Mouse (Mus musculus) central nervous system, embryonic 18 days (tissue): Measurements from ENCODE around the gene Apom. TPM values are rescaled to one million over a fixed set of nuclear protein-coding genes. Genes with fewer than 3 reads are reported as not detected.

Experiments
- polyA plus RNA-seq: library from polyadenylated mRNA; depleted of rRNA; stranded (reverse); fragments of >200 nt; gene quantifications from 2 replicates; pipeline ENCODE4 v1.2.3, GENCODE M21; 2012; rRNA removed

The Apom gene
- polyA plus RNA-seq, result 0.65 and 0.84 TPM in 2 replicates

DNA sequence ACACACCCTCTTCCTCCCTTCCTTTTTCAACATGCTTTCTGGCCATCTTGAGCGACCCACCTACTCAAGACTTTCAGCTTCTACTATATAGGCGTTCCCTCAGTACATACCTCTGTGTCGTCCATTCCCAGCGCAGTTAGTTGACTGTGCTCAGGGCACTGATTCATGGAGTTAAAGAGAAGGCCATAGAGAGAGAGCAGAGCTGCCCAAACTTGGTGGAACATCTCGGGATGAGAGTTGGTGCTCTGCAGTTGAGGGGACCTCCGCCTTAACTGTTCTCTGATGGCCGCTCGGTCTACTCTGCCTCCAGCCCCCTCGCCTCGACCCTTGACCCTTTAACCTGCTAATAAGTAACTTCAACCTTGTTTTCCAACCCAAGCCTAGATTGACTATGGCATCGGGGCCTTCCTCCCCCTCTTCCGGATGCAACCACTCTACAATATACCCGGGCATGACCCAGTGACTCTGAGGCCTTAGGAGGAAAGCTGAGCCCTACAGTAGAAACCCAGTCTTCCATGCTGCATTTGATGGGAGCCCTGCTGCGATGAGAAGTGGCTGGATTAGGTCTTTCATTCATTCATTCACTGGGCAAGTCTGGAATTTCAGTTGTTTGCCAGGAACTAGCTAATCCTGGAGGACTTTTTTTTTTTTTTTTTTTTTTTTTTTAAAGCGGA lies at the start of gene Apom:
Gene Apom (minus strand): TSS at position 551 of the 674 bp plus-strand sequence.

DNA sequence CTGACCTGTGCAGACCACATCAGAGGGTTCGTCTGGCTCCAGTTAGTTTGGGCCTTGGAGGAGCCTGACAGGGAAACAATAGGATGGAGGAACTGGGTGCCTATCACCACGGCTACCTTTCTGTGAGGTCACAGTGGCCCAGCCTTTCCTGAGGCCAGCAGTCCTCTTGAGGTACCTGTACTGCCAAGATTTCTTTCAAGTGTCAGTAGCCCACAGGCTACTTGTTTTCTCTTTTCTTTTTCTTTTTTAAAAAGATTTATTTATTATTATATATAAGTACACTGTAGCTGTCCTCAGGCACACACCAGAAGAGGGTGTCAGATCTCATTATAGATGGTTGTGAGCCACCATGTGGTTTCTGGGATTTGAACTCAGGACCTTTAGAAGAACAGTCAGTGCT lies 44.1 kb upstream of the Apom start, which contains the start of gene Aif1:
Gene Aif1 (minus strand): TSS at position 101 of the 400 bp plus-strand sequence.

DNA sequence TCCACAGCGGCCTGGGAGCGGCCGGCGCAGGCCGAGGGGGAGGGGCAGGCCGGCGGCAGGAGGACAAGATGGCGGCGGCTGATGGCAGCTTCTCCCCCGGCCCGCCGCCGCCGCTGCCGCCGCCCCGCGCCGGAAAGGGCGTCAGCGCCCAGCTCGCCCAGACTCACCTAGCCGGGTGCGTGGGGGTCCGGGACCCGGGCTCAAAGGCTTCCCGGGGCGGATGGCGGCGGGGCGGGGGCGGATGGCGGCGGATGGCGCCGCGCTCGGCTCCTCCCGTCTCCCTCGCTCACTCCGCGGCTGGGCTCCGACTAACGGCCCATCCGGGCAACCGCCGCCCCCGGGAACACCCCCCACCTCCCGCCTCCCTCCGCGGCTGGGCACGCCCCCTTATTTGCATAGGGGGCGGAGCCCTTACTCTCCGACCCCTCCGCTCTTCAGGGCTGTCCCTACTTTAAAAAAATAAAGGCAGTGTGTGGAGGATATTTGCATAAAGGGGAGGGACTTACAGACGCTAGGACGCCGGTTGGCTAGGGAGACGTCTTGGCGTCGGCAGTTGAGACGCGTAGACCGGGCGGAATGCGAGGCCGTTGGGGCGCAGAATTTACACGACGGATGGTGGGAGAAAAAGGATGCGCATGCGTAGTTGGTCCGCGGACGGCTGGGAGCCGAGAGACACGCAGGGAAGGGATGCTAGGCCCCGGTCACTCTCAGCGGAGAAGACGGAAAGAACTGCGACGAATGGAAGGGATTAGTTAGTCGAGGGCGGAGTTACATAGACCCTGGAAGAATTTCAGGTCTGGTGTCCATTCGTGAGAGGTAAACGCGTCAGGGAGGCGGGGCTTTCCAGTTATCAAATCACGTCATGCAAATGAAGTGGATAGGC lies 33.0 kb upstream of the Apom start, which contains the start of gene Prrc2a:
Gene Prrc2a (minus strand): TSS at position 330 of the 883 bp plus-strand sequence.

DNA sequence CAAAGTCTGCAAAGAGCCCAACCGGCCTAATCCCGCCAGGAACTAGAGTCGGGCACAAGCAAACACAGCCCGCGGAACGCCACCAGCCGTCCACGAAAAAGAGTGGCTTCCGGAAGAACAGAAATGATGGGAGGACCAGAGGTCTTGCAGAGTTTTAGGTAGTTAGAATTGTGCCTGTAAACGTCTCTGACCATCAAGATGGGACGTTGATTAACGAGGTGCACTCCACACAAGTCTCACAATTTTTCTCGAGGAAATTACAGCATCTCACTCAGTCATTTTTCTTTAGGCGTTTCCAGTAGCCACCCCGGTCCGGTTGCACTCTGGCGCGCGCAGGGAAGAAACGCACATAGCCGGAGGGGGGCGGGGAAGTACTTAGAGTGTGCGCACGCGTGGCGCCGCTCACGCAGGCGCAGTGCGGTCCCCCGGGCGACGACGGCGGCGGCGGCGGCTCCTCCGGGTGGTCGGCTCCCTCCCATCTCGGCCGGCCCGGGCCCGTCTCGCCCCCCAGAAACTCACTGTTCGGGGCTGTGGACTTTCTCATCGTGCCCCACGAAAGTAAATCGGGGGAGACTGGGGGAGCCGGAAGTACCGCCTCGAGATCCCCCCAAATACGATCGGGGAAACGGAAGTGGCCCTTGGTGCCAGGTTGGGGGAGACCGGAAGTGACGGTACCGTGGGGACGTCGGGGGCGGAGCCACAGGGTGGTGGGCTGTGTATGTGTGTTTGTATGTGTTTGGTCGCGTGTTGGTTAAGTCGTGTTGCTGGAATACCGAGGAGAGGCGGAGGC lies 3.1 kb upstream of the Apom start, which contains the start of gene Bag6:
Gene Bag6 (plus strand): TSS at position 378 of the 790 bp plus-strand sequence.

DNA sequence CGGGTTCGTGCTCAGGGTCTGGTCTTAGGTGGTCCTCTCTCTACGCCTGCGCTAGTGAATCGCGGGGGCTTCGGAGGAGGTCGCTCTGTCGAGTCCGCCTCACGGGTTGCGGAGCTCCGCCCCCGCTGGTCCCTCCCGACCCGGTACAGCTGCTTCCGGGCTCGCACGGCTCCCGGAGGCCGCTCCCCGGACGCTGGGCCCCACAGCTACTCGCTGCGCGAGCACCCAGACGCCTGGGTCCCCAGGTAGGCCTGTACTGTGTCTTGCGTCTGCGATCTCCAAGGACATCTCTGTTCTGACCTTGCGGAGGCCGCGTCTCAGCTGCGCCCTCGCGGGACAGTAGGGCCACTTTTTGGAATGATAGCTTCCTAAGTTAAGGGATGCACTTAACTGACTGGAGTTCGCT lies 5.6 kb downstream of the Apom start, which contains the start of gene D17H6S53E:
Gene D17H6S53E (plus strand): TSS at position 168 of the 406 bp plus-strand sequence.

DNA sequence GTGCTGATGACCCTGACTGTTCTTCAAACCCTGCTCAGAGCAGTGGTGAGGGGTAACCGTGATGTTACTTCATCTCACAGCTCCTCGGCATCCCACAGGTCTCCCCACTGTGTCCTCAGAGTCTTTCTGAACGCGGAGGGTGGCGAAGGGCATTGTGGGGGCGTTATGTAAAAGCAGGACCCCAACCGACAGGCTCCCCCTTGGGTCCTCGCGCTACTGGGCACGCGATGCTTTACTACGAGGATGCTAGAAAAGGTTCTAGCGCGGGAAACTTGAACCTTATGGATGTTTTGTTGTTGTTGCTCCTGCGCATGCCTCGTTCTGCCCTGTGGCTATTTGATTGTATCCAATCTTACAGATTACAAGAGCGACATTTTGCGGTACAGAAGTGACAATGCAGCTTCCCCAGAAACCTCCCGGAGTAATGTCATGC lies 10.0 kb downstream of the Apom start, which contains the start of gene Csnk2b:
Gene Csnk2b (minus strand): TSS at position 183 of the 433 bp plus-strand sequence.

DNA sequence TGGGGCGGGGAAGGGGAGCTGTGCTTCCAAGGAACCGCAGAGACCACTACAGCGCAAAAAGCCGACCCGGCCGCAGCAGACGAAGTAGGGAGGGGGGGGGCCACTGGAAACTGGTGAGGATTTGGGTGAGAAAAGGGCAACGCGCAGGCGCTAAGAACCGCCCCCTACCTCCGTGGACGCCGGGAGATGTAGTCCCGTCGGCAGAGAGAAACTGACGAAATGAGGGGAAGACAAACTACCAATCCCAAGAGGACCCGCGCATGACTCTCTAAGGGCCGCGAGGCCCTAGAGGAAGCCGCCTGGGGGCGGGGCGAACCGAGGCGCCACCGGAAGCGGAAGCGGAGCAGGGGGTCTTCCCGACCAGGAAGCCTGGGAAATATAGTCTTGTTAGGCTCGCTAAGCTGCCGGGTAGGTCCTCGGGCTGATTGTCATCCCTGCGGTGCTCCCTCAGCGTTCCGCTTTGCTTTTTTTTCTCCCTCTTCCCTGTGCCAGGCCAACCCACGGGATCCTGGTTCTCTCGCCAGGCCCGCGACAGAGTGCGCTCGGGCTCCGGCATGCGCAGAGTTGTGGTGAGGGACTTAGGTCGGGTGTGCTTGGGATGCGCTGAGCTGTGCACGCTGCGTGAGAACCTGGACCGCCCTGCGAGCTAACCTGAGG lies 10.6 kb downstream of the Apom start, which contains the start of gene Gpank1:
Gene Gpank1 (plus strand): TSS at position 313 of the 657 bp plus-strand sequence.

DNA sequence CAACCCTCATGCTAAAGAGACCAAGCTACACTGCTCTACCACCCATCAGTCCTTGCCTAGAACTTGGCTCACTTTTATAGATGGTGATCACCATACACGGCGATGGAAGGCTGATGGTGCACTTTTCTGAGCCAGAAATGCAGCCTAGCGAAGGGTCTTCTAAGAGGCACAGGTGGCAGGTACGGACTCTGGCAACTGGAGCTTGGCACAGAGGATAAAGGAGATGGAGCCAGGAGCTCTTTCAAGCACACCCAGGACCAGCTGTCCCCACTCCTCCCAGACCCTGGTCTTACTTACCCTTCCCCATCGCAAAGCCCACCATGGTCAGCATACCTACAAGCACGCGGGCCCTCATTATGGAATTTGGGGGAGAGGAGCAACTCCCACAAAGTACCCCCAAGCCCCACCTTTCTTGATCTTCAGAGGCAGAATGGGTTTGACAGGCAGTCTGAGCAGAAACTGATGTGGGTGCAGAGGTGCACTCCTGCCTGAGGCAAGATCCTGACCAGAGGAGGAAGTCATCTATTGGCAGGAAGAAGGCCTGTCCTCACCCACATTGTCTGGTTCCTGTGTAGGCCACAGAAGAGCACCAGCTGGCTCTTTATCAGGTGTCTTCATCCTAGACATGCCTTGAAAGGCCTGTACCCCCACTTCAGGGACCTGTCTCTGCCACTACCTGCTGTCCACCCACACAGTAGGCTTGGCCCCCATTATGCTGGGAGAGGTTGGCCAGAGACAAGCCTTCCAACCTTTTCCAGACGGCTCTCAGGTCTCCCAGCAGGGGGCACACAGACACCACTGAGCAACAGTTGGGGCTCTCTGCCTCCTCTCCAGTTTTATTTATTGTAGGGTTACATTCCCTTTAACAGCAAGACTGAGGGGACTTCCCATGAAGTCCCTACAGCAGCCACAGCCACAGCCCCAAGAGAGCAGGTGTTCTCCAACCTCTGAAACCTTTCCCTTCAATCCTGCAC lies 16.5 kb downstream of the Apom start, which contains the start of gene Ly6g5b:
Gene Ly6g5b (minus strand): TSS at position 383 of the 974 bp plus-strand sequence.

DNA sequence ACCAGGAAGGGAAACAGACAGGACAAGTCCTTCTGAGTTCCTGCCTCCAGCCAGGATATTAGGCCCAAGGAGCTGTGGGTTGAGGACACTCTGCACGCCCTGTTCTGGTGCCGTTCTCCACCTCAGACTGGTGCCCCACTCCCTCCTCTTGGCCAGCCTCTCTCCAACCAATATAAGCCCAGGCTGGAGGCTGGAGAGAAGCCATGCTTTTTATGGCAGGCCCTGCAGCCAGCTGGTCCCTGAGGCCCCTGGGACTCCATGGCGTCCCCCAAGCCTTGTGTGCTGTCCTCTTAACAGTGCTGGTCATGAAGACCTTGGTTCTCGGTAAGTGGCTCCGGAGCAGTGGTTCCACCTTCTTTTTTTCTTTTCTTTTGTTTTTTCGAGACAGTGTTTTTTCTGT lies 23.8 kb downstream of the Apom start, which contains the start of gene Ly6g5c:
Gene Ly6g5c (plus strand): TSS at position 183 of the 400 bp plus-strand sequence.

DNA sequence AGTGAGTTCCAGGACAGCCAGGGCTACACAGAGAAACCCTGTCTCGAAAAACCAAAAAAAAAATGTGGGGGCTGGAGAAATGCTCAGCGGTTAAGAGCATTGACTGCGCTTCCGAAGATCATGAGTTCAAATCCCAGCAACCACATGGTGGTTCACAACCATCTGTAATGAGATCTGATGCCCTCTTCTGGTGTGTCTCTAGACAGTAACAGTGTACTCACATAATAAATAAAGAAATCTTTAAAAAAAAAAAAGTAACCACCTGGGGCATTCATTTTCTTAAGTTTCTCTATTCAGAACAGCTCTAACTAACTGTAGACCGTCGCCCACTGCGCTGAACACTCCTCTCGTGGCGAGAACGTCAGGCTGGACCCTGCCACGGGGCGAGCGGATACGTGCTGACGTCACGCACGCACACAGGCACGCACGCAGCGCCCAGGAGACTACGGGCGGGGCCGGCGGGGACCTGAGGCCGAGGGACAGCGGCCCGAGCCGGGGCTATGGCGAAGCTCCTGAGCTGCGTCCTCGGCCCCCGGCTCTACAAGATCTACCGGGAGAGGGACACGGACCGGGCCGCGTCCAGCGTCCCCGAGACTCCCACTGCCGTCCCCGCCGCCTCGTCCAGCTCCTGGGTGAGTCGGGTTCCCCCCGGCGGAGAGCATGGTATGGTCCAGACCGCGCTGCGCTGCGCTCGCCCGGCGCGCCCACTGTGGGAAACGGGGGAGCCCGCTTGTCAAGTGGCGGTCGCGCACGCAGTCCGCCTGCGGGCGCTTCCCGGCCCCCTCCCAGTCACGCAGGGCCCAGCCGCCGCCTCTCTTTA lies 42.8 kb downstream of the Apom start, which contains the start of gene Abhd16a:
Gene Abhd16a (plus strand): TSS at position 439 of the 820 bp plus-strand sequence.

DNA sequence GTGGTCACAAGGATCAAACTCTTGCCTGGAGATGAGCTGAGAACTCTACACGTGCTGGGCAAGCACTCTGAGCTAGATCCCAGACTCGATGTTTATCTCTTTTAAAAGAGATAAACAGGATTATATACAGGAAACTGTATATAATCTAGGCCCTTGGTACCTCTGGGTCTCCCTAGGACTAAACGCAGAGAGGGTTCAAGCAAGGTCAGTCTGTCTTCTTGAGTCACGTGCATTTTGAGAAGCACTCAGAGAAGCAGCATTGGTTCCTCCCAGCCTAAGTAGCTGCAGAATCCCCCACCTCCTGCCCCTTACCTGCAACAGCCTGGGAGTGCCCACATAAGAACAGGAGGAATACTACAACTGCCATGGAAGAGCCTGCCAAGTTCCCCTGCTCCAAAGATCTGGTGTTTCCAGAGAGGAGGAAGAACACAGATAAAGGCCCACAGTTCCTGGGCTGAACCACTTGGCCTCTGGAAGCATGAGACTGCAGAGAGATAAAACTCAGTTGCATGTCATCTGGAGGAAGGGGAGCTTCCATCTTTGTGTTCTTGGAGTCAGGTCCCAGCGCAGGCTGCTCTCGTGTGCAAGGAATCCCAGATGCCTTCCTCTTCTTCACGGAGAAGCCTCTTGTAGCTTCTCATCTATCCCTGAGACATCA lies 46.5 kb downstream of the Apom start, which contains the start of gene Ly6g6f:
Gene Ly6g6f (minus strand): TSS at position 403 of the 658 bp plus-strand sequence.

Other genes starting within 250 kb of the Apom start
- 2.4 and 3.2 TPM in 2 replicates for gene C2, start 233.8 kb downstream of the Apom start, polyA plus RNA-seq
- gene Ehmt2, start 233.6 kb downstream of the Apom start, polyA plus RNA-seq, result 311 and 328 TPM in 2 replicates
- 0.04 and 0.06 TPM in 2 replicates for gene Slc44a4, start 217.6 kb downstream of the Apom start, polyA plus RNA-seq
- gene Neu1, start 200.8 kb downstream of the Apom start, polyA plus RNA-seq, result 30.5 and 30.9 TPM in 2 replicates
- 8.8 and 9.7 TPM in 2 replicates for gene Hspa1b, start 172.8 kb downstream of the Apom start, polyA plus RNA-seq
- gene Gm20481, start 162.1 kb downstream of the Apom start, polyA plus RNA-seq, result not detected in 2 replicates
- 13.2 and 13.5 TPM in 2 replicates for gene Hspa1a, start 159.9 kb downstream of the Apom start, polyA plus RNA-seq
- gene Hspa1l, start 159.3 kb downstream of the Apom start, polyA plus RNA-seq, result 0.62 and 0.90 TPM in 2 replicates
- 93.6 and 101 TPM in 2 replicates for gene Lsm2, start 150.2 kb downstream of the Apom start, polyA plus RNA-seq
- gene Vars, start 131.1 kb downstream of the Apom start, polyA plus RNA-seq, result 78.1 and 85.3 TPM in 2 replicates
- gene Vwa7, start 115.5 kb downstream of the Apom start, polyA plus RNA-seq, result 0.48 TPM in 2 replicates
- gene Sapcd1, start 104.0 kb downstream of the Apom start, polyA plus RNA-seq, result 2.1 and 2.3 TPM in 2 replicates
- gene Msh5, start 85.3 kb downstream of the Apom start, polyA plus RNA-seq, result 2.7 and 3.0 TPM in 2 replicates
- gene Clic1, start 82.1 kb downstream of the Apom start, polyA plus RNA-seq, result 45.7 and 47.6 TPM in 2 replicates
- 243 and 254 TPM in 2 replicates for gene Ddah2, start 73.0 kb downstream of the Apom start, polyA plus RNA-seq
- 2.1 TPM in 1 of 2 replicates, not detected in the other for gene Ly6g6c, start 66.7 kb downstream of the Apom start, polyA plus RNA-seq
- 0.03 and 0.10 TPM in 2 replicates for gene Mpig6b, start 65.9 kb downstream of the Apom start, polyA plus RNA-seq
- 6.6 and 10.1 TPM in 2 replicates for gene Ly6g6e, start 55.1 kb downstream of the Apom start, polyA plus RNA-seq
- gene Ly6g6d, start 54.0 kb downstream of the Apom start, polyA plus RNA-seq, result 1.3 and 1.6 TPM in 2 replicates
- 0.09 and 0.19 TPM in 2 replicates for gene Ly6g6f, start 46.4 kb downstream of the Apom start, polyA plus RNA-seq
- gene Abhd16a, start 42.8 kb downstream of the Apom start, polyA plus RNA-seq, result 110 and 114 TPM in 2 replicates
- not detected in 2 replicates for gene Ly6g5c, start 23.8 kb downstream of the Apom start, polyA plus RNA-seq
- gene Ly6g5b, start 16.6 kb downstream of the Apom start, polyA plus RNA-seq, result 2.3 TPM in 2 replicates
- gene Gpank1, start 10.6 kb downstream of the Apom start, polyA plus RNA-seq, result 17.4 and 18.3 TPM in 2 replicates
- 170 and 198 TPM in 2 replicates for gene Csnk2b, start 10.0 kb downstream of the Apom start, polyA plus RNA-seq
- gene D17H6S53E, start 5.7 kb downstream of the Apom start, polyA plus RNA-seq, result 5.2 and 5.6 TPM in 2 replicates
- 237 and 290 TPM in 2 replicates for gene Bag6, start 3.1 kb upstream of the Apom start, polyA plus RNA-seq
- gene Prrc2a, start 32.8 kb upstream of the Apom start, polyA plus RNA-seq, result 228 and 250 TPM in 2 replicates
- 3.7 and 3.9 TPM in 2 replicates for gene Aif1, start 44.0 kb upstream of the Apom start, polyA plus RNA-seq
- gene Lst1, start 56.4 kb upstream of the Apom start, polyA plus RNA-seq, result 15.7 and 18.5 TPM in 2 replicates
- gene Ltb, start 62.4 kb upstream of the Apom start, polyA plus RNA-seq, result 0.76 and 0.84 TPM in 2 replicates
- gene Tnf, start 70.0 kb upstream of the Apom start, polyA plus RNA-seq, result 0.05 TPM in 2 replicates
- 0.57 and 0.62 TPM in 2 replicates for gene Lta, start 73.3 kb upstream of the Apom start, polyA plus RNA-seq
- gene Gm16181, start 88.8 kb upstream of the Apom start, polyA plus RNA-seq, result not detected in 2 replicates
- 147 and 148 TPM in 2 replicates for gene Atp6v1g2, start 101.6 kb upstream of the Apom start, polyA plus RNA-seq
- 14.3 and 14.8 TPM in 2 replicates for gene Nfkbil1, start 103.7 kb upstream of the Apom start, polyA plus RNA-seq
- 727 and 778 TPM in 2 replicates for gene Ddx39b, start 109.7 kb upstream of the Apom start, polyA plus RNA-seq
- gene H2-D1, start 130.7 kb upstream of the Apom start, polyA plus RNA-seq, result 60.4 and 60.8 TPM in 2 replicates
- 0.27 and 0.48 TPM in 2 replicates for gene H2-Q1, start 188.4 kb upstream of the Apom start, polyA plus RNA-seq
- 7.8 and 8.7 TPM in 2 replicates for gene H2-Q2, start 210.2 kb upstream of the Apom start, polyA plus RNA-seq
- 3.3 and 3.5 TPM in 2 replicates for gene H2-Q4, start 247.6 kb upstream of the Apom start, polyA plus RNA-seq